Mouse (Mus musculus): ENCODE measurements around the gene Kbtbd4. TPM values are rescaled to one million over a fixed set of nuclear protein-coding genes. Genes with fewer than 3 reads are reported as not detected.
A peak's percentile ranks its signal among the peaks of the same experiment; 100 is the strongest.

Kbtbd4 gene
- polyA plus RNA-seq, 1 experiment, result not detected

- Histone ChIP-seq H3K4me3 (ENCODE audit: insufficient read depth, low read depth, low read length) (peak overlapping the region; percentile 62), H3K4me1 (ENCODE audit: control insufficient read depth, insufficient read depth, low read length) (peaks cover 8% of the 10 kb centered on the region), H3K27ac (ENCODE audit: insufficient read depth, low read depth, low read length) (peak overlapping the region; percentile 78)
- WGBS, result 9% methylated on average over 7 of the region's 7 CpGs
- no peak for TF ChIP-seq CTCF (IDR thresholded peaks at IDR 0.05; ENCODE audit: insufficient read depth, low read depth, low read length)
- TF ChIP-seq POLR2A (IDR thresholded peaks at IDR 0.05; ENCODE audit: insufficient read depth, low read depth, low read length), result no peak
Measured at GRCm38 (mm10) chr2:90916560-90917232, 12.2 kb downstream of the Kbtbd4 start.

GRCm38 (mm10) chr2:90917233-90917998 is 12.9 kb downstream of the Kbtbd4 start:
- Histone ChIP-seq H3K27ac (ENCODE audit: insufficient read depth, low read depth, low read length) (peak overlapping the region; percentile 78), H3K4me3 (ENCODE audit: insufficient read depth, low read depth, low read length) (peak overlapping the region; percentile 62), H3K4me1 (ENCODE audit: control insufficient read depth, insufficient read depth, low read length) (peaks cover 8% of the 10 kb centered on the region)
- TF ChIP-seq POLR2A (IDR thresholded peaks at IDR 0.05; ENCODE audit: insufficient read depth, low read depth, low read length), result peak; percentile 34; the same call in 1 of the 2 replicates
- no peak for TF ChIP-seq CTCF (IDR thresholded peaks at IDR 0.05; ENCODE audit: insufficient read depth, low read depth, low read length)
- WGBS, result under 1% methylated on average over 73 of the region's 73 CpGs

GRCm38 (mm10) chr2:90917999-90918698 is 13.6 kb downstream of the Kbtbd4 start:
- H3K4me3 ChIP-seq (ENCODE audit: insufficient read depth, low read depth, low read length), result peak overlapping the region; percentile 62
- H3K27ac ChIP-seq (ENCODE audit: insufficient read depth, low read depth, low read length), result peak overlapping the region; percentile 78
- peaks cover 8% of the 10 kb centered on the region for H3K4me1 ChIP-seq (ENCODE audit: control insufficient read depth, insufficient read depth, low read length)
- TF ChIP-seq POLR2A (IDR thresholded peaks at IDR 0.05; ENCODE audit: insufficient read depth, low read depth, low read length), result no peak
- no peak for TF ChIP-seq CTCF (IDR thresholded peaks at IDR 0.05; ENCODE audit: insufficient read depth, low read depth, low read length)
- WGBS, result 8% methylated on average over 16 of the region's 16 CpGs

GRCm38 (mm10) chr2:90921178-90921577 is 16.6 kb downstream of the Kbtbd4 start:
- H3K4me1 ChIP-seq (ENCODE audit: control insufficient read depth, insufficient read depth, low read length), result 0 out of 2 replicates have a peak, but pooled peaks cover 3% of the 10 kb centered on the region
- H3K4me3 ChIP-seq (ENCODE audit: insufficient read depth, low read depth, low read length), result no peak overlapping the region
- TF ChIP-seq CTCF (IDR thresholded peaks at IDR 0.05; ENCODE audit: insufficient read depth, low read depth, low read length), result no peak
- 92% methylated on average over 1 of the region's 1 CpGs for WGBS
- no peak overlapping the region for H3K27ac ChIP-seq (ENCODE audit: insufficient read depth, low read depth, low read length)

GRCm38 (mm10) chr2:90922636-90923035 is 18.1 kb downstream of the Kbtbd4 start:
- Histone ChIP-seq H3K4me1 (ENCODE audit: control insufficient read depth, insufficient read depth, low read length) (0 out of 2 replicates have a peak, but pooled peaks cover 3% of the 10 kb centered on the region), H3K27ac (ENCODE audit: insufficient read depth, low read depth, low read length) (no peak overlapping the region), H3K4me3 (ENCODE audit: insufficient read depth, low read depth, low read length) (no peak overlapping the region)
- 92% methylated on average over 2 of the region's 2 CpGs for WGBS
- TF ChIP-seq POLR2A (IDR thresholded peaks at IDR 0.05; ENCODE audit: insufficient read depth, low read depth, low read length) (no peak), CTCF (IDR thresholded peaks at IDR 0.05; ENCODE audit: insufficient read depth, low read depth, low read length) (no peak)

- WGBS, result 90% methylated on average over 13 of the region's 13 CpGs
- no peak for TF ChIP-seq CTCF (IDR thresholded peaks at IDR 0.05; ENCODE audit: insufficient read depth, low read depth, low read length)
- no peak for TF ChIP-seq POLR2A (IDR thresholded peaks at IDR 0.05; ENCODE audit: insufficient read depth, low read depth, low read length)
Measured at GRCm38 (mm10) chr2:90928566-90928965, 24.0 kb downstream of the Kbtbd4 start.

GRCm38 (mm10) chr2:90931829-90932228 is 27.3 kb downstream of the Kbtbd4 start:
- 85% methylated on average over 8 of the region's 8 CpGs for WGBS
- TF ChIP-seq CTCF (IDR thresholded peaks at IDR 0.05; ENCODE audit: insufficient read depth, low read depth, low read length) (no peak), POLR2A (IDR thresholded peaks at IDR 0.05; ENCODE audit: insufficient read depth, low read depth, low read length) (no peak)
- H3K27ac ChIP-seq (ENCODE audit: insufficient read depth, low read depth, low read length), result no peak overlapping the region
- no peaks in the 10 kb centered on the region for H3K4me1 ChIP-seq (ENCODE audit: control insufficient read depth, insufficient read depth, low read length)
- H3K4me3 ChIP-seq (ENCODE audit: insufficient read depth, low read depth, low read length), result no peak overlapping the region

More at GRCm38 (mm10) chr2:90928566-90928965, 24.0 kb downstream of the Kbtbd4 start:
- no peak overlapping the region for H3K4me3 ChIP-seq (ENCODE audit: insufficient read depth, low read depth, low read length)
- no peaks in the 10 kb centered on the region for H3K4me1 ChIP-seq (ENCODE audit: control insufficient read depth, insufficient read depth, low read length)
- H3K27ac ChIP-seq (ENCODE audit: insufficient read depth, low read depth, low read length), result no peak overlapping the region

- no peak for TF ChIP-seq POLR2A (IDR thresholded peaks at IDR 0.05; ENCODE audit: insufficient read depth, low read depth, low read length)
- no peak for TF ChIP-seq CTCF (IDR thresholded peaks at IDR 0.05; ENCODE audit: insufficient read depth, low read depth, low read length)
- WGBS, result 70% methylated on average over 2 of the region's 2 CpGs
- no peak overlapping the region for H3K27ac ChIP-seq (ENCODE audit: insufficient read depth, low read depth, low read length)
- H3K4me1 ChIP-seq (ENCODE audit: control insufficient read depth, insufficient read depth, low read length), result no peaks in the 10 kb centered on the region
- no peak overlapping the region for H3K4me3 ChIP-seq (ENCODE audit: insufficient read depth, low read depth, low read length)
Measured at GRCm38 (mm10) chr2:90932273-90932672, 27.7 kb downstream of the Kbtbd4 start.
